Mouse (Mus musculus): ENCODE data around the gene Cog5. TPM values are rescaled to one million over a fixed set of nuclear protein-coding genes. Genes with fewer than 3 reads are reported as not detected.

Cog5 gene
- total and polyA plus RNA-seq, 3 experiments: 34.8 to 42.7 (median 39.3) TPM

- no peaks in the 10 kb centered on the region for H3K27me3 ChIP-seq (replicated peaks)
- no peak overlapping the region for H3K4me3 ChIP-seq (replicated peaks in 1 of 3; ENCODE audit: low read depth in 2 of 3, low read length in 2 of 3, poor library complexity in 1 of 3)
- H3K36me3 ChIP-seq (replicated peaks in 1 of 2; ENCODE audit: control insufficient read depth in 1 of 2, insufficient read depth in 1 of 2, low read length in 1 of 2): peaks cover 0 to 4% of the 10 kb centered on the region in 2 experiments
- TF ChIP-seq JUN (IDR thresholded peaks at IDR 0.05; ENCODE audit: insufficient read depth, low read depth, low read length) (no peak), SMC3 (IDR thresholded peaks at IDR 0.05; ENCODE audit: low read depth, low read length) (no peak), HCFC1 (IDR thresholded peaks at IDR 0.05; ENCODE audit: low read depth, low read length) (no peak), POLR2AphosphoS2 (IDR thresholded peaks at IDR 0.05; ENCODE audit: low read depth, low read length) (no peak), KAT2A (IDR thresholded peaks at IDR 0.05; ENCODE audit: insufficient replicate concordance, low read length) (no peak), NRF1 (IDR thresholded peaks at IDR 0.05; ENCODE audit: low read depth, low read length) (no peak), MXI1 (IDR thresholded peaks at IDR 0.05; ENCODE audit: low read depth, low read length) (no peak), SIN3A (IDR thresholded peaks at IDR 0.05; ENCODE audit: low read length) (no peak), JUND (conservative IDR thresholded peaks at IDR 0.05; ENCODE audit: low read depth, low read length) (no peak), ZKSCAN1 (IDR thresholded peaks at IDR 0.05; ENCODE audit: borderline replicate concordance, low read depth, low read length) (no peak), GABPA (IDR thresholded peaks at IDR 0.05; ENCODE audit: insufficient replicate concordance, low read depth, low read length) (no peak), CHD1 (IDR thresholded peaks at IDR 0.05; ENCODE audit: low read depth, low read length) (no peak), MAFK (IDR thresholded peaks at IDR 0.05; ENCODE audit: insufficient replicate concordance, low read length) (no peak), USF2 (conservative IDR thresholded peaks at IDR 0.05; ENCODE audit: low read depth, low read length) (no peak)
- no peaks in the 10 kb centered on the region for H3K9me3 ChIP-seq (replicated peaks; ENCODE audit: low read length)
- H3K79me2 ChIP-seq (replicated peaks; ENCODE audit: control insufficient read depth, extremely low read depth, insufficient read depth, poor library complexity, severe bottlenecking): no peaks in the 10 kb centered on the region
- no peak for DNase-seq (ENCODE audit: extremely low read depth)
- H3K27ac ChIP-seq (ENCODE audit: insufficient read depth, low read depth): no peak overlapping the region
- in situ Hi-C loops (cut with MboI; ENCODE audit: low pct_ligation_motif_present, low pct_unique_long_range_greater_than_20kb, low sequenced_read_pairs) (loop anchor here (10.0 kb wide), 1 partner anchor 221 kb away; no protein-coding TSS in a partner anchor), dilution Hi-C loops (cut with MboI; ENCODE audit: extremely low pct_ligation_motif_present, extremely low pct_unique_long_range_greater_than_20kb, low sequenced_read_pairs) (no loop called here)
- no peak overlapping the region for H3K9ac ChIP-seq (ENCODE audit: insufficient read depth, low read depth)
- no peaks in the 10 kb centered on the region for H3K4me1 ChIP-seq (ENCODE audit: control insufficient read depth in 1 of 2, insufficient read depth in 2 of 2)
- H3K4me2 ChIP-seq (ENCODE audit: insufficient read depth, low read depth, poor library complexity, severe bottlenecking): no peak overlapping the region
Measured at GRCm38 (mm10) chr12:31725511-31726275, 71.0 kb downstream of the Cog5 start.

- no peak for DNase-seq (ENCODE audit: extremely low read depth)
- Histone ChIP-seq H3K79me2 (replicated peaks; ENCODE audit: control insufficient read depth, extremely low read depth, insufficient read depth, poor library complexity, severe bottlenecking) (no peaks in the 10 kb centered on the region), H3K27ac (ENCODE audit: insufficient read depth, low read depth) (no peak overlapping the region), H3K9me3 (replicated peaks; ENCODE audit: low read length) (no peaks in the 10 kb centered on the region), H3K9ac (ENCODE audit: insufficient read depth, low read depth) (no peak overlapping the region), H3K4me3 (replicated peaks in 1 of 3; ENCODE audit: low read depth in 2 of 3, low read length in 2 of 3, poor library complexity in 1 of 3) (no peak overlapping the region), H3K4me2 (ENCODE audit: insufficient read depth, low read depth, poor library complexity, severe bottlenecking) (no peak overlapping the region), H3K4me1 (ENCODE audit: control insufficient read depth in 1 of 2, insufficient read depth in 2 of 2) (no peaks in the 10 kb centered on the region), H3K27me3 (replicated peaks) (no peaks in the 10 kb centered on the region), H3K36me3 (replicated peaks in 1 of 2; ENCODE audit: control insufficient read depth in 1 of 2, insufficient read depth in 1 of 2, low read length in 1 of 2) (peaks cover 0 to 2% of the 10 kb centered on the region in 2 experiments)
- TF ChIP-seq GABPA (IDR thresholded peaks at IDR 0.05; ENCODE audit: insufficient replicate concordance, low read depth, low read length) (no peak), MXI1 (IDR thresholded peaks at IDR 0.05; ENCODE audit: low read depth, low read length) (no peak), POLR2AphosphoS2 (IDR thresholded peaks at IDR 0.05; ENCODE audit: low read depth, low read length) (no peak), BHLHE40 (IDR thresholded peaks at IDR 0.05; ENCODE audit: low read depth, low read length) (no peak), CHD1 (IDR thresholded peaks at IDR 0.05; ENCODE audit: low read depth, low read length) (no peak), KAT2A (IDR thresholded peaks at IDR 0.05; ENCODE audit: insufficient replicate concordance, low read length) (no peak), ZKSCAN1 (IDR thresholded peaks at IDR 0.05; ENCODE audit: borderline replicate concordance, low read depth, low read length) (no peak), ZC3H11A (IDR thresholded peaks at IDR 0.05; ENCODE audit: low read depth, low read length) (no peak), NRF1 (IDR thresholded peaks at IDR 0.05; ENCODE audit: low read depth, low read length) (no peak)
- in situ Hi-C loops (cut with MboI; ENCODE audit: low pct_ligation_motif_present, low pct_unique_long_range_greater_than_20kb, low sequenced_read_pairs): loop anchor here (10.0 kb wide), 1 partner anchor 222 kb away; no protein-coding TSS in a partner anchor
- dilution Hi-C loops (cut with MboI; ENCODE audit: extremely low pct_ligation_motif_present, extremely low pct_unique_long_range_greater_than_20kb, low sequenced_read_pairs): no loop called here
Measured at GRCm38 (mm10) chr12:31726707-31727106, 72.0 kb downstream of the Cog5 start.

Measured in CH12.LX (cell line).